Mouse (Mus musculus) olfactory bulb, adult 2 months (tissue): ENCODE results near the gene 4930558C23Rik. TPM values are rescaled to one million over a fixed set of nuclear protein-coding genes. Genes with fewer than 3 reads are reported as not detected.
"Not testable (repeated sequence)": the region's sequence is repeated elsewhere in the genome, so short reads cannot be mapped to it uniquely, and the experiment has no call there.

Source experiments
- H3K27ac ChIP-seq: fragments of 200-500 bp; 2 replicates; pipeline ENCODE4 v1.5.1; 2012; ENCODE audit warnings: low read depth, low read length; ENCODE audit not compliant: insufficient read depth
- H3K4me1 ChIP-seq: fragments of 200-500 bp; 2 replicates; pipeline ENCODE4 v1.6.1; 2012; ENCODE audit warnings: low read length; ENCODE audit not compliant: control insufficient read depth, insufficient read depth
- H3K4me3 ChIP-seq: fragments of 200-500 bp; 2 replicates; pipeline ENCODE4 v1.5.1; 2012; ENCODE audit warnings: mild to moderate bottlenecking, low read depth, low read length, moderate library complexity; ENCODE audit not compliant: insufficient read depth
- CTCF ChIP-seq: fragments of 200-500 bp; IDR thresholded peaks from 2 replicates; pipeline ENCODE4 v1.5.1; 2012; ENCODE audit warnings: low read depth, mild to moderate bottlenecking, low read length, moderate library complexity; ENCODE audit not compliant: insufficient read depth
- POLR2A ChIP-seq: fragments of 200-500 bp; IDR thresholded peaks from 2 replicates; pipeline ENCODE4 v1.6.1; 2012; ENCODE audit warnings: mild to moderate bottlenecking, low read depth, low read length, moderate library complexity; ENCODE audit not compliant: insufficient read depth
- WGBS: fragments of 180-500 bp; shearing (Covaris S2); methylation state at CpG from one replicate; pipeline ENCODE4 v1.1.7; 2018; 5-methylcytosine and 5-hydroxymethylcytosine counted together
- polyA plus RNA-seq: library from polyadenylated mRNA; stranded (reverse); fragments of >200 nt; gene quantifications from 2 replicates; pipeline ENCODE4 v1.2.4, GENCODE M21; 2012; ENCODE audit warnings: low replicate concordance; ENCODE audit not compliant: missing spikeins, insufficient read depth, insufficient read length

4930558C23Rik gene
- polyA plus RNA-seq = not detected in 2 replicates

DNA sequence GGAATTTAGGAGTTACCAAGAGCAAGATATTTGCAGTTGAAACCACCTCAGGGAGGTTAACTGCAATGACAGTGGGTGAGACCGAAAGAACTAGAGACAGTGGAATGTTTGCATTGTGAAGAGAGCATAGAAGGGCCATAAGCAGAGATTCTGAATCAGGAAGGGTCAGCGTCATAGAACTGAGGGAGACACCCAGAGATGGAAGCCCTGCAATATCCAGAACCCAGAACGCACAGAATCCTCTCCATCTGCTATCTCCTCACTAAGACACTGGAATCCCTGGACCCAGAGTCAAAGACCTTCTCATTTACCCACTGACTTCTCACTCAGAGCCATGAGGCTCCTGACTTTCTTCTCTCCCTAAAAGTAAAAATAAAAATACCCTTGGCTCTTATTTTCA lies at the start of gene 4930558C23Rik:
Gene 4930558C23Rik, minus strand, starts transcription at position 101 of the 400 bp plus-strand sequence.
- 93% methylated on average over 3 of the region's 3 CpGs for WGBS
- Histone ChIP-seq H3K4me3 (no peak within 1 kb of the TSS), H3K27ac (no peak within 1 kb of the TSS), H3K4me1 (no peaks in the 10 kb centered on the region)
- no peak for TF ChIP-seq CTCF
- no peak for TF ChIP-seq POLR2A

DNA sequence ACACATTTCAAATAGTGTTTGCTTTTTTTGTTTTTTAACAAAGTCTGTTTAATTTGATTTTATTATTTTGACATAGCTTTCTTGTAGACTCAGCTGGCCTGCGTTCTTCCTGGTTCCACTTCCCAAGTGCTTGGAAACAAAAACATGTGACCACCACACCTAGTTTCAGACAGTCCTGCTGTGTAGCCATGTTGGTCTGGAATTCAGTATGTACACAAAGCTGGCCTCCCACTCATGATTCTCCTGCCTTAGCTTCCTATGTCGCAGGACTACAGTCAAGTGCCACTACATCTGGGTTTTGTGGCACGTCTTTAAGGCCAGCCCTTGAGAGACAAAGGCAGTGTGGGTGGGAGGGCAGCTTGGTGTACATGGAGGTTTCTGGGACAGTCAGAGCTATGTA lies 48.3 kb upstream of the 4930558C23Rik start:
- no peaks in the 10 kb centered on the region for H3K4me1 ChIP-seq
- no peak for TF ChIP-seq CTCF
- TF ChIP-seq POLR2A = no peak
- WGBS = 84% methylated on average over 3 of the region's 3 CpGs
- no peak overlapping the region for H3K4me3 ChIP-seq
- no peak overlapping the region for H3K27ac ChIP-seq

DNA sequence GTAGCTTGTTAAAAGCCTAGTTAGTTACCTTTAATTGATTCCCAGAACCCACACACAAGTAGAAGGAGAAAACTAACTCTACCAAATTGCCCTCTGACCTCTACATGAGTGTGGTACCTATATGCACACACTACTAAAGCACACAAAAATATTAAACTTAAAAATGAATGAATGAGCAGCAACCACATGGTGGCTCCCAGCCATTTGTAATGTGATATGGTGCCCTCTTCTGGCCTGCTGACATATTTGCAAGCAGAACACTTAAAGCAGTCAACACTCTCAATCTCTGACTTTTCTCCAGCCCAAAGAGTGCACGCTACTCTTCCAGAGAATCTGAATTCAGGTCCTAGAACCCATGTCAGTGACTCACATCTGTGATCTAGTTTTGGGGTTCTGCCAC lies 47.8 kb upstream of the 4930558C23Rik start:
- Histone ChIP-seq H3K4me3 (no peak overlapping the region), H3K4me1 (peaks cover under 1% of the 10 kb centered on the region; the same call in 1 of the 2 replicates)
- 42% methylated on average over 1 of the region's 1 CpGs for WGBS

DNA sequence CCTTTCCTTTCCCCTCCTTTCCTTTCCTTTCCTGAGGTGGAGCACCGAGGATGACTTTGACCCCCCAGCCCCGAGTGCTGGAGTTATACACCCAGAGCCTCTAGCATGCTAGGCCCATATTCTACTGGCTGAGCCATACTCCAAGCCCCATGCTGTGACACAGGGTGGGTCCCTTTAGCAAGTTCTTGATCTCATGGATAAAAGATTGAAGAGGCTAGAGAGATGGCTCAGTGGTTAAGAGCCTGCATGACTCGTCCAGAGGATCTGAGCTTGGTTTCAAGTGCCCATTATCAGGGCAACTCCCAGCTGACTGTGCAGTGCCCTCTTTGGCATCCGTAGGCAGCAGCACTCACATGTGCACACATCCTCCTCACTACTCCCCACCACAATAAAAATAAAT lies 42.7 kb upstream of the 4930558C23Rik start:
- Histone ChIP-seq H3K27ac (no peak overlapping the region; the same call in 1 of the 2 replicates), H3K4me3 (no peak overlapping the region), H3K4me1 (peaks cover 5% of the 10 kb centered on the region; the same call in 1 of the 2 replicates)
- 63% methylated on average over 4 of the region's 4 CpGs for WGBS
- TF ChIP-seq CTCF (no peak), POLR2A (no peak)

More for the DNA sequence above, 47.8 kb upstream of the 4930558C23Rik start:
- TF ChIP-seq CTCF (no peak), POLR2A (no peak)
- H3K27ac ChIP-seq = no peak overlapping the region

DNA sequence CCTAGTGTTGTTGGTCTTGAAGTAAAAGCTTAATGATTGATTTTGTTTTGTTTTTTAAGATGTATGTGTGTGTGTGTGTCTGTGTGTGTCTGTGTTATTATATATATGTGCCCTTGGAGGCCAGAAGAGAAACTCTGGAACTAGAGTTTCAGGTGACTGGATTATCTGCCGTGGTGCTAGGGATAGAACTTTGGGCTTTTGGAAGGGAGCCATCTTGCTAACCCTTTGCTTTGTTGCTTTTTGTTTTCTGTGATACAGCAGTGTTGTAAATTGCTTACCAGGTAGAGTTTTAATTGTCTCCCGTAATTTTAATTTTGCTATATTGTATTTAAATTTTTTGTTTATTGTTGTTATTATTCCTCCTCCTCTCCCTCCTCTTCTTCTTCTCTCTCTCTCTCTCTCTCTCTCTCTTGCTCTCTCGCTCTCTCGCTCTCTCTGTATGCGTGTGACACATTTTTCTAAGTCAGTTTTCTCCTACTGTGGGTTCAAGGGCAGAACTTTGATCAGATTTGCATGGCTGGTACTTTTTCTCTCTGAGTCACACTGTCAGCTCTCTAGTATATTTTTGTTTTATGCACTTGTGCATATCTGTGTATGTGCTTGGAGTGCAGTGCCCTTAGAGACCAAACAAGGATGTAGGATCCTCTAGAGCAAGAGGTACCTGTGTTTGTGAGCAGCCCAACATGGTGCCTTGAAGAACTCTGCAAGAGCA lies 39.9 kb upstream of the 4930558C23Rik start:
- H3K4me3 ChIP-seq = no peak overlapping the region
- H3K4me1 ChIP-seq = peaks cover 6% of the 10 kb centered on the region
- 80% methylated on average over 5 of the region's 5 CpGs for WGBS
- H3K27ac ChIP-seq = no peak overlapping the region
- TF ChIP-seq POLR2A = no peak
- TF ChIP-seq CTCF = no peak

DNA sequence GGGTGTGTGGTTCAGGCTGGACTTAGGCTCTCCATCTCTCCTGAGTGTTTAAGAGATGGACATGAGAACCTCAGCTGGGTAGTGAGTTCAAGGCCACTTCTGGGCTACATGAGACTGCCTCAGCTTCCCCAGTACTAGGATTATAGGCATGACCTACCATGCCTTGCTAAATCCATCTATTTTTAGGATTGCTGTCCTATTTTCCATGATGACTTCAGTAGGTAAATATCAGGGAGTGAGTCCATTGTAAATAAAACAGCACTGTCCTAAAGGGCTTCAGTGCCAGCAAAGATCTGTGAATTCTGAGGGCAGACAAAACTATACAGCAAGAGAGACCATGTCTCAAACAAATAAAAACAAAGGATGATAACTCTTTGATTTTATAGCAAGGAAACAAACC lies 37.0 kb upstream of the 4930558C23Rik start:
- H3K4me3 ChIP-seq = no peak overlapping the region
- H3K27ac ChIP-seq = no peak overlapping the region
- TF ChIP-seq POLR2A (no peak), CTCF (no peak)
- peaks cover 4% of the 10 kb centered on the region for H3K4me1 ChIP-seq

DNA sequence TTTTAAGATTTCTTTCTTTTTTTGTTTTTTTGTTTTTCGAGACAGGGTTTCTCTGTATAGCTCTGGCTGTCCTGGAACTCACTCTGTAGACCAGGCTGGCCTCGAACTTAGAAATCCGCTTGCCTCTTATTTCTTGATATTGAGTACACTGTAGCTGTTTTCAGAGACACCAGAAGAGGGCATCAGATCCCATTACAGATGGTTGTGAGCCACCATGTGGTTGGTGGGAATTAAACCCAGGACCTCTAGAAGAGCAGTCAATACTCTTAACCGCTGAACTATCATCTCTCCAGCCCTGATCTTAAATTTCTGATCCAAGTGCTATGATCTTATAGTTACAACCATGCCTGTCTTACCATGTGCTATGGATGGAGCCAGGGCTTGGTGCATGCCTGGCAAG lies 36.0 kb upstream of the 4930558C23Rik start:
- not testable (repeated sequence) for H3K4me1 ChIP-seq, H3K27ac ChIP-seq
- 93% methylated on average over 4 of the region's 4 CpGs for WGBS

DNA sequence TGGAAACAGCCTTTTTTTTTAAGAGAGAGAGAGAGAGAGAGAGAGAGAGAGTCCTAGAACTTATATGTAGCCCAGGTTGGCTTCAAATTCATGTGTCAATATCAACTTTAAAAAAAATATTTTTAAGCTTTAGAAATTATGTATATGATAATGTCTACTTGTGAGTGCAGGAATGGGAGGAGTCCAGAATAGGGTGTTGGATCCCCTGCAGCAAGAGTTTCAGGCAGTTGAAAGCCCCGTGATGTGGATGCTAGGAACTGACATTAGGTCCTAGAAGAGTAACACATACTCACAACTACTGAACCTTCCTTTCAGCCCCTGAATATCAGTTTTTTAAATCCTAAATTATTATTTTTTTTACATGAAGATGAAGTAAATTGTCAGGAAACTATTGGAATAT lies 32.9 kb upstream of the 4930558C23Rik start:
- no peak for TF ChIP-seq POLR2A
- Histone ChIP-seq H3K4me3 (no peak overlapping the region), H3K4me1 (peaks cover 4% of the 10 kb centered on the region), H3K27ac (no peak overlapping the region)
- 19% methylated on average over 1 of the region's 1 CpGs for WGBS

More for the DNA sequence above, 36.0 kb upstream of the 4930558C23Rik start:
- not testable (repeated sequence) for H3K4me3 ChIP-seq

DNA sequence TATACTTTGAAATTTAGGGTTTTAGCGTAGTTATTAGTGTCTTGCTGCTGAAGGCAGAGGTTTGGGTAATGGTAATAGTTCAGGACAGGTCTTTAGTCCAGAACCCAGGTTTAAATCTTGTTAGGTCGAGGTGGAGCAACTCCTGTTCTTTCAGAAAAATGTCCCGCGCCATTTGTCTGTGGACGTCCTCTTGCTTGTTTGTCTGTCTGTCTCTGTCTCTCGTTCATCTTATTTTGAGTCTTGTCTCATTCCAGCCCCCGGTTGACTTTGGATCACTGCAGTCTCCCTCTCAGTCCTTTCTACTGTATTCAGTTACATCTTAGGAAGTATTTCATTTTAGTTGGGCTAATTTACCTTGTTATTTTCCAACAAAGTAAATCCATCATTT lies 32.3 kb upstream of the 4930558C23Rik start:
- TF ChIP-seq POLR2A (no peak), CTCF (no peak)
- Histone ChIP-seq H3K4me3 (peak overlapping the region; percentile 81), H3K4me1 (peaks cover 4% of the 10 kb centered on the region), H3K27ac (no peak overlapping the region)
- 1% methylated on average over 7 of the region's 7 CpGs for WGBS

DNA sequence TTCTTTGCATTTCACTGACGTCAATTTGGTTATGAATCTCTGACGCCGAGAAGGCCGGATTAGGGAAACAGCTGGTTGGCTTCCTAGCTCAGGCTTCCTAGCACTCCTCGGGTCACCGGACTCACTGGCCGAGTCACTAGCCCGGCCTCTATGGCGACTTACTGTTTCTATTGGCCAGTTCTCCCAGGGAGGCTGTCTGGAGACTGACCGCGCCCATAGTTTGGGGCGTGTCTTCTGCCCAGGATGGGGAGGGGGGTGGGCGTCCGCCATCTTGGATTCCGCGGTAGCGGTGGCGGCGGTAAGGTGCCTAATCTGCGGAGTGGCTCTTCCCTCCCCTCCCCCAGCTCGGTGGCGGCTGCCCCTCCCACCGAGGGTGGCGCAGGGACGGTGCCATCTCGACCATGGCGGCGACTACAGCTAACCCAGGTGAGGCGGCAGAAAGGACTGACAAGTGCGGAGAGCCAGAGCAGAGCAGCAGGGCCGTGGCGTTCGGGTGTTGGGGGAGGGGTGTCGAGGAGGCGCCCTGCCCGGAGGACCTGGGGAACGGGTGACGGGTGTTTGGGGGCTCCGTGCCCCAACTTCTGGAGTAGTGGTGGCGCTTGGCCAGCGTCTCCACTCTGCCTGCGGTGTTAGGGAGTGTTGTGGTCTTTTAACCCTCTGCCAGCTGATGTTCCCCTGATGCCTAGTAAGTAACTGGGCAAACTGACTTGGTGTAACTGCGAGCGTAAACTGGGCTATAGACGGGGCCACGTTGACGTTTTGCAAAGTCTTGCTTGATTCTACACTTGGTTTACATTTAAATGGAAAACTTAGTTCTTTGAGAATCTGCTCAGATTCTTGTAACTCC lies 31.7 kb upstream of the 4930558C23Rik start, which contains the start of gene Arnt:
Gene Arnt, plus strand, starts transcription at position 253 of the 847 bp plus-strand sequence.
- Histone ChIP-seq H3K4me1 (peaks cover 4% of the 10 kb centered on the region), H3K27ac (peak within 1 kb of the TSS; percentile 61; the same call in 1 of the 2 replicates), H3K4me3 (peak within 1 kb of the TSS; percentile 81)
- TF ChIP-seq POLR2A (peak; percentile 72; the same call in 1 of the 2 replicates), CTCF (no peak)
- under 1% methylated on average over 47 of the region's 47 CpGs for WGBS
